Mouse (Mus musculus) G1E (cell line): ENCODE measurements around the gene Mief1.

Experiments used
- CTCF ChIP-seq: IDR thresholded peaks from 2 replicates; pipeline ENCODE4 v1.5.1; 2012; ENCODE audit warnings: low read depth, low read length, inconsistent platforms, mixed read lengths
- GATA1 ChIP-seq: IDR thresholded peaks from 2 replicates; pipeline ENCODE4 v1.6.1; 2012; ENCODE audit warnings: borderline replicate concordance, low read length, inconsistent platforms, mixed read lengths
- GATA2 ChIP-seq: IDR thresholded peaks from 2 replicates; pipeline ENCODE4 v1.6.1; 2012; ENCODE audit warnings: low read depth, low read length, inconsistent platforms, borderline replicate concordance
- TAL1 ChIP-seq: conservative IDR thresholded peaks from 2 replicates; pipeline ENCODE4 v1.6.1; 2012; ENCODE audit warnings: low read depth, low read length, inconsistent platforms, mixed read lengths

DNA sequence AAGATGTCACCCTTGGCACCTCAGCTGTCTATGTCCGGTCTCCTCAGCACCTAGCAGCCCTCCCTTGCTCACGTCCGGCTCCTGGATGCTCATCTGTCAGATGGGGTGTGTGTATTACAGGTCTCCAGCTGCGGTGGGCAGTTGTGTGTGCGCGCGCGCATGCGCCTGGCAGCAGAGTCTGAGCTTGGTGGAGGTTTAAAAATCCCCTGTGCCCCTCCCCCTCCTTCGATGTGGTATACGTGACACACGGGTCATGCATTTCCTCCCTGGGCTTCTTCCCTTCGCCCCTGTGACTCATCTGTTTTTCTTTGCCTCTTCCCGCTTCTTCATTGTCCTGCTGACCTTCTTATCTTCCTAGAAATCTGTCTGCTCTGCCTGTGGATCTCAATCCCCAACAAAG is 14.6 kb upstream of the Mief1 start:
- no peak for TF ChIP-seq CTCF
- TF ChIP-seq GATA2: no peak
- no peak for TF ChIP-seq GATA1
- no peak for TF ChIP-seq TAL1
